In genomic region chr5:144755191-144755590, GRCm38 (mm10) we compare ENCODE assay signal across 27 mouse cellular contexts. TPM values are rescaled to one million over a fixed set of nuclear protein-coding genes. Genes with fewer than 3 reads are reported as not detected.
DNase-seq lines count a peak whose midpoint lies in the region; ATAC-seq lines count a peak whose summit lies in the region.
"Had no signal": no experiment of that assay in that cellular context is flagged by ENCODE, and none has a peak within 500 bp of the region (broad histone marks: within the 10 kb centered on the region; RNA-seq: fewer than 3 reads in every experiment).

No protein-coding gene starts in this region.

- H3K4me2 ChIP-seq in heart, embryonic 13.5 days: peak overlapping the region; percentile 27
- H3K4me2 ChIP-seq: embryonic facial prominence, embryonic 13.5 days; forebrain, embryonic 12.5 days; forebrain, embryonic 15.5 days; hindbrain, embryonic 12.5 days; hindbrain, embryonic 15.5 days; kidney, embryonic 15.5 days had no signal

- peaks cover 21% of the 10 kb centered on the region for H3K27me3 ChIP-seq in heart, embryonic 13.5 days (replicated peaks)
- H3K27me3 ChIP-seq: forebrain, embryonic 15.5 days; hindbrain, embryonic 12.5 days; hindbrain, embryonic 15.5 days; Patski had no signal

- peaks cover 24% of the 10 kb centered on the region for H3K4me1 ChIP-seq in heart, embryonic 13.5 days

- no peak for ATAC-seq in heart, embryonic 13.5 days (ENCODE audit: extremely low read depth, insufficient number of reproducible peaks, low FRiP score, low TSS enrichment)
- ATAC-seq: forebrain, embryonic 15.5 days; intestine, postnatal 0 days; Patski had no signal

- 30% methylated on average over 10 of the region's 10 CpGs for WGBS in heart, embryonic 13.5 days

- no peak overlapping the region for H3K9ac ChIP-seq in heart, embryonic 13.5 days
- H3K9ac ChIP-seq: embryonic facial prominence, embryonic 13.5 days; forebrain, embryonic 12.5 days; forebrain, embryonic 15.5 days; hindbrain, embryonic 12.5 days; hindbrain, embryonic 15.5 days; kidney, embryonic 15.5 days had no signal

- DNase-seq in heart, postnatal 14 days: no peak
- DNase-seq in heart, postnatal 10 days: peak; percentile 19 to 23
- no peak for DNase-seq in heart, adult 18-20 months
- DNase-seq in Muller cell, postnatal 12 days (ENCODE audit: inconsistent ontology term): peak; percentile 70
- DNase-seq in yolk sac, embryonic 10.5 days (ENCODE audit: low spot score): peak; percentile 75
- no peak for DNase-seq in adipocyte (ENCODE audit: low spot score)
- DNase-seq: adrenal gland, adult 8-10 months; adrenal gland, postnatal 25 days; cerebellum, adult 11-12 months; cerebellum, adult 8-10 months; cerebellum, postnatal 10 days; cerebellum, postnatal 36 days; embryo, embryonic 11 days; gastrocnemius, postnatal 25 days; kidney, adult 2 months had no signal

- H3K4me3 ChIP-seq in heart, embryonic 13.5 days: no peak overlapping the region
- H3K4me3 ChIP-seq: embryonic facial prominence, embryonic 10.5 days; embryonic facial prominence, embryonic 13.5 days; erythroblast, embryonic 14.5 days; forebrain, embryonic 12.5 days; forebrain, embryonic 15.5 days; hindbrain, embryonic 12.5 days; hindbrain, embryonic 15.5 days; kidney, embryonic 15.5 days had no signal

- intact Hi-C loops in heart, postnatal 14 days (cut with DNase I): no loop called here
- intact Hi-C loops in heart, postnatal 10 days (cut with DNase I): no loop called here

- peak overlapping the region; percentile 48 for H3K27ac ChIP-seq in heart, embryonic 13.5 days (replicated peaks)
- H3K27ac ChIP-seq: embryonic facial prominence, embryonic 10.5 days; embryonic facial prominence, embryonic 13.5 days; forebrain, embryonic 12.5 days; forebrain, embryonic 15.5 days; hindbrain, embryonic 12.5 days; hindbrain, embryonic 15.5 days; kidney, embryonic 15.5 days had no signal

- H3K36me3 ChIP-seq in heart, embryonic 13.5 days: no peaks in the 10 kb centered on the region
- H3K36me3 ChIP-seq: embryonic facial prominence, embryonic 10.5 days; embryonic facial prominence, embryonic 13.5 days; forebrain, embryonic 12.5 days; forebrain, embryonic 15.5 days; hindbrain, embryonic 12.5 days; kidney, embryonic 15.5 days had no signal

- no peaks in the 10 kb centered on the region for H3K9me3 ChIP-seq in heart, embryonic 13.5 days
- H3K9me3 ChIP-seq: embryonic facial prominence, embryonic 10.5 days; embryonic facial prominence, embryonic 13.5 days; forebrain, embryonic 12.5 days; forebrain, embryonic 15.5 days; hindbrain, embryonic 12.5 days; hindbrain, embryonic 15.5 days; kidney, embryonic 15.5 days had no signal

RNA-seq across cellular contexts. Expression of gene Tmem130, which starts 6.4 kb away (rescaled TPM):
- polyA plus RNA-seq in heart, embryonic 13.5 days (2015; fragmentation: Nextera tagmentation; extraction: Ambion mirVana): 0.92 and 1.9 TPM in 2 replicates
- under 1 TPM; 0.10 to 0.17 TPM for total RNA-seq in heart, postnatal 14 days (2021)
- under 1 TPM; 0.22 to 0.60 TPM for total RNA-seq in heart, postnatal 10 days (2021)
- under 1 TPM; 0.25 to 0.49 TPM for total RNA-seq in heart, adult 18-20 months (2021)
- total RNA-seq: gastrocnemius, postnatal 25 days; hematopoietic stem cell, adult 5-6 weeks had no signal
- polyA plus RNA-seq: erythroblast, embryonic 14.5 days had no signal

RNA-seq across cellular contexts. Expression of gene Trrap, which starts 12.3 kb away (rescaled TPM):
- polyA plus RNA-seq in heart, embryonic 13.5 days (2015; fragmentation: Nextera tagmentation; extraction: Ambion mirVana): 43.7 and 48.1 TPM in 2 replicates
- 10 to 100 TPM; 54.8 to 55.3 TPM for total RNA-seq in heart, postnatal 14 days (2021)
- total RNA-seq in heart, postnatal 10 days (2021): 10 to 100 TPM; 68.1 to 68.3 TPM
- 10 to 100 TPM; 35.4 to 43.4 TPM for total RNA-seq in heart, adult 18-20 months (2021)

Comparison
In these comparisons a context has a peak if more than half of its experiments do, and no peak if none do; other contexts are left out.
1. DNase-seq: peak in heart, postnatal 10 days (2 of 2), Muller cell, postnatal 12 days (single experiment) and yolk sac, embryonic 10.5 days (single experiment); none in heart, postnatal 14 days (0 of 2), heart, adult 18-20 months (0 of 2) and adipocyte (single experiment).